Comparison of ENCODE assay signal across 21 mouse cellular contexts in the genomic region with DNA sequence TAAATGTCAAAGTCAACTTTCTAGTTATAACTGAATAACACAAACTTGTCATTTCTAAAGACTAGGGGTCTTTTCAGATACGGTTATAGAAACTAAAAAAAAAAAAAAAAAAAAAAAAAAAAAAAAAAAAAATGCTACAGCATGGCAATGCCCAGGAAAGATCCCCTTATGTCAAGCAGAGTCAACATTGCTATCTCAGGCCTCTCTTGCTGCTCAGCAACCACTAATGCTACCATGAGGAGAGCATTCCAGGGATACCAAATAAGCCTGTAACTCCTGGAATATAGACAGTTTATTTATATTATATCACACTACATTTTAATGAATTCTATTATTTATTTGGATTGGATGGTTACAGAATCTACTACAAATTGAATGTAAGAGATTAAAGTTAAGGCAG.
DNase-seq lines count a peak whose midpoint lies in the region; ATAC-seq and TF ChIP-seq lines count a peak whose summit lies in the region.
"Had no signal": no experiment of that assay in that cellular context is flagged by ENCODE, and none has a peak within 500 bp of the region (broad histone marks: within the 10 kb centered on the region; RNA-seq: fewer than 3 reads in every experiment).

No protein-coding gene starts in this region.

- peak; percentile 78; the same call in 1 of the 2 replicates for ATAC-seq in lung, embryonic 14.5 days (ENCODE audit: insufficient read depth)
- peak; percentile 67 for ATAC-seq in lung, postnatal 0 days
- ATAC-seq: activated CD4-positive, CD25-positive, alpha-beta regulatory T cell, adult 4 months; forebrain, embryonic 13.5 days; forebrain, embryonic 15.5 days; Patski had no signal

- no peak for TF ChIP-seq CTCF in lung, embryonic 14.5 days (IDR thresholded peaks at IDR 0.05; ENCODE audit: low read depth)
- no peak for TF ChIP-seq CTCF in lung, postnatal 0 days (IDR thresholded peaks at IDR 0.05)

- DNase-seq in lung, embryonic 14.5 days = peak; percentile 15
- no peak for DNase-seq in lung, postnatal 25 days (ENCODE audit: low spot score)
- DNase-seq in lung, postnatal 0 days (ENCODE audit: low spot score) = peak; percentile 48
- DNase-seq in lung, postnatal 10 days = no peak
- DNase-seq in ES-E14 (ENCODE audit: low read depth, low spot score) = no peak
- no peak for DNase-seq in natural killer cell, adult 2 months (ENCODE audit: low spot score in 2 of 2)
- DNase-seq: adrenal gland, adult 8-10 months; adrenal gland, postnatal 14 days; adrenal gland, postnatal 36 days; cerebellum, adult 11-12 months; cerebellum, adult 2 months; cerebellum, adult 9-10 months; cerebellum, postnatal 10 days; cerebellum, postnatal 25 days had no signal

- no peak overlapping the region for H3K4me3 ChIP-seq in lung, embryonic 14.5 days (ENCODE audit: low read depth, low read length)
- no peak overlapping the region for H3K4me3 ChIP-seq in lung, postnatal 0 days (ENCODE audit: low read depth, low read length)
- H3K4me3 ChIP-seq in ES-E14 (ENCODE audit: insufficient read depth in 1 of 2, low read depth in 1 of 2, low read length in 2 of 2, poor library complexity in 1 of 2, severe bottlenecking in 1 of 2) = no peak overlapping the region
- H3K4me3 ChIP-seq: embryonic facial prominence, embryonic 10.5 days; embryonic facial prominence, embryonic 12.5 days; forebrain, embryonic 13.5 days; forebrain, embryonic 15.5 days had no signal

- H3K4me2 ChIP-seq in lung, embryonic 14.5 days = no peak overlapping the region
- H3K4me2 ChIP-seq in lung, postnatal 0 days (replicated peaks; ENCODE audit: low read depth, low read length) = no peak overlapping the region
- H3K4me2 ChIP-seq: embryonic facial prominence, embryonic 12.5 days; forebrain, embryonic 13.5 days; forebrain, embryonic 15.5 days had no signal

- H3K4me1 ChIP-seq in lung, embryonic 14.5 days (ENCODE audit: insufficient read depth) = no peaks in the 10 kb centered on the region
- no peaks in the 10 kb centered on the region for H3K4me1 ChIP-seq in lung, postnatal 0 days (ENCODE audit: insufficient read depth, low read depth, low read length)
- H3K4me1 ChIP-seq in ES-E14 (ENCODE audit: control insufficient read depth in 2 of 2, insufficient read depth in 2 of 2, low read length in 2 of 2, poor library complexity in 1 of 2) = no peaks in the 10 kb centered on the region
- H3K4me1 ChIP-seq: embryonic facial prominence, embryonic 10.5 days; embryonic facial prominence, embryonic 12.5 days; forebrain, embryonic 13.5 days; forebrain, embryonic 15.5 days had no signal

- WGBS in lung, embryonic 14.5 days = 68% methylated on average over 1 of the region's 1 CpGs
- WGBS in lung, postnatal 0 days = 40% methylated on average over 1 of the region's 1 CpGs

- H3K9me3 ChIP-seq in lung, embryonic 14.5 days (ENCODE audit: low read depth, low read length) = no peaks in the 10 kb centered on the region
- no peaks in the 10 kb centered on the region for H3K9me3 ChIP-seq in lung, postnatal 0 days (ENCODE audit: low read length)
- no peaks in the 10 kb centered on the region for H3K9me3 ChIP-seq in ES-E14 (ENCODE audit: control insufficient read depth, insufficient read depth, low read depth, low read length)
- H3K9me3 ChIP-seq: embryonic facial prominence, embryonic 10.5 days; embryonic facial prominence, embryonic 12.5 days; forebrain, embryonic 13.5 days; forebrain, embryonic 15.5 days had no signal

- TF ChIP-seq EP300 in lung, postnatal 0 days (IDR thresholded peaks at IDR 0.05) = peak; percentile 41

- H3K27me3 ChIP-seq in lung, embryonic 14.5 days (ENCODE audit: insufficient read depth, low read length) = no peaks in the 10 kb centered on the region
- H3K27me3 ChIP-seq in lung, postnatal 0 days (replicated peaks; ENCODE audit: insufficient read depth, low read length) = no peaks in the 10 kb centered on the region
- H3K27me3 ChIP-seq: embryonic facial prominence, embryonic 12.5 days; forebrain, embryonic 13.5 days; forebrain, embryonic 15.5 days had no signal

- in situ Hi-C loops in ES-E14 (cut with MboI; ENCODE audit: low sequenced_read_pairs in 2 of 2, unreplicated experiment in 2 of 2) = no loop called here

- H3K27ac ChIP-seq in lung, embryonic 14.5 days (ENCODE audit: low read depth) = no peak overlapping the region
- H3K27ac ChIP-seq in lung, postnatal 0 days (ENCODE audit: low read length) = no peak overlapping the region
- H3K27ac ChIP-seq in ES-E14 (ENCODE audit: insufficient read depth, low read depth, low read length, poor library complexity, severe bottlenecking) = no peak overlapping the region
- H3K27ac ChIP-seq: embryonic facial prominence, embryonic 10.5 days; embryonic facial prominence, embryonic 12.5 days; forebrain, embryonic 13.5 days; forebrain, embryonic 15.5 days had no signal

- H3K36me3 ChIP-seq in lung, embryonic 14.5 days (ENCODE audit: insufficient read depth) = no peaks in the 10 kb centered on the region
- H3K36me3 ChIP-seq in lung, postnatal 0 days (ENCODE audit: insufficient read depth, low read length) = no peaks in the 10 kb centered on the region
- no peaks in the 10 kb centered on the region for H3K36me3 ChIP-seq in ES-E14 (ENCODE audit: control insufficient read depth, insufficient read depth, low read length, poor library complexity, severe bottlenecking)
- H3K36me3 ChIP-seq: embryonic facial prominence, embryonic 10.5 days; embryonic facial prominence, embryonic 12.5 days; forebrain, embryonic 15.5 days; G1E had no signal

- no peak overlapping the region for H3K9ac ChIP-seq in lung, embryonic 14.5 days
- no peak overlapping the region for H3K9ac ChIP-seq in lung, postnatal 0 days (replicated peaks; ENCODE audit: low read depth)
- H3K9ac ChIP-seq in ES-E14 (ENCODE audit: insufficient read depth, low read depth, low read length, poor library complexity, severe bottlenecking) = no peak overlapping the region
- H3K9ac ChIP-seq: embryonic facial prominence, embryonic 12.5 days; forebrain, embryonic 13.5 days; forebrain, embryonic 15.5 days had no signal

TF ChIP-seq in ES-E14, 5 proteins besides CTCF, POLR2A, EP300 and RAD21:
- TF ChIP-seq ZNF384 (IDR thresholded peaks at IDR 0.05; ENCODE audit: low read depth, low read length) (0 out of 2 replicates have a peak, but pooled peaks have one; percentile 35), HCFC1 (IDR thresholded peaks at IDR 0.05; ENCODE audit: borderline replicate concordance, insufficient read depth, low read length) (no peak), ZC3H11A (IDR thresholded peaks at IDR 0.05; ENCODE audit: borderline replicate concordance, low read depth, low read length) (no peak)
TF ChIP-seq in ES-E14: peak in this region for 1.

Comparison
In these comparisons a context has a peak if more than half of its experiments do, and no peak if none do; other contexts are left out.
1. DNase-seq: peak in lung, embryonic 14.5 days (single experiment) and lung, postnatal 0 days (single experiment); none in lung, postnatal 25 days (single experiment), lung, postnatal 10 days (single experiment), ES-E14 (single experiment) and natural killer cell, adult 2 months (0 of 2).